Mouse (Mus musculus) liver, postnatal 0 days (tissue): Measurements from ENCODE around the gene Tyw3. TPM values are rescaled to one million over a fixed set of nuclear protein-coding genes. Genes with fewer than 3 reads are reported as not detected.

Experiments
- ATAC-seq: fragments of 200-750 bp; cut with Nextera tagmentation; 2 replicates; pipeline ENCODE4 v1.8.0; 2017; ENCODE audit warnings: mild to moderate bottlenecking, moderate library complexity
- DNase-seq: peaks from one replicate; pipeline ENCODE4 v3.0.0-alpha.2; 2016
- H3K27ac ChIP-seq: fragments of 300-500 bp; sonication (generic); 2 replicates; pipeline ENCODE4 v1.5.1; 2014; ENCODE audit warnings: antibody characterized with exemption, moderate library complexity, mild to moderate bottlenecking, low read depth
- H3K27me3 ChIP-seq: fragments of 300-500 bp; sonication (generic); 2 replicates; pipeline ENCODE4 v1.6.1; 2014; ENCODE audit warnings: low read length, control low read depth, mixed read lengths; ENCODE audit not compliant: insufficient read depth
- H3K36me3 ChIP-seq: fragments of 300-500 bp; sonication (generic); replicated peaks from 2 replicates; pipeline ENCODE4 v1.6.1; 2014; ENCODE audit warnings: mild to moderate bottlenecking, control low read depth, low read length, moderate library complexity, mixed read lengths; ENCODE audit not compliant: insufficient read depth
- H3K4me1 ChIP-seq: fragments of 300-500 bp; sonication (generic); 2 replicates; pipeline ENCODE4 v1.6.1; 2014; ENCODE audit warnings: antibody characterized with exemption, mild to moderate bottlenecking, control low read depth; ENCODE audit not compliant: insufficient read depth
- H3K4me2 ChIP-seq: fragments of 300-500 bp; sonication (generic); 2 replicates; pipeline ENCODE4 v1.6.1; 2014; ENCODE audit warnings: low read depth, mild to moderate bottlenecking, low read length, moderate library complexity, mixed read lengths
- H3K4me3 ChIP-seq: fragments of 300-500 bp; sonication (generic); 2 replicates; pipeline ENCODE4 v1.5.1; 2014; ENCODE audit warnings: low read depth, low read length
- H3K9ac ChIP-seq: fragments of 300-500 bp; sonication (generic); replicated peaks from 2 replicates; pipeline ENCODE4 v1.6.1; 2014; ENCODE audit warnings: mild to moderate bottlenecking, moderate library complexity
- H3K9me3 ChIP-seq: fragments of 300-500 bp; sonication (generic); 2 replicates; pipeline ENCODE4 v1.6.1; 2016; ENCODE audit warnings: mild to moderate bottlenecking, control low read depth, low read length, mixed read lengths
- CTCF ChIP-seq: sonication (generic); IDR thresholded peaks from 2 replicates; pipeline ENCODE4 v1.5.1; 2016; ENCODE audit warnings: antibody characterized with exemption, low read depth
- EP300 ChIP-seq: IDR thresholded peaks from 2 replicates; pipeline ENCODE4 v1.6.1; 2016; ENCODE audit warnings: antibody characterized with exemption, low read depth, mild to moderate bottlenecking
- WGBS: fragments of 180-500 bp; shearing (Covaris S2); extraction: QIAGEN DNeasy Blood & Tissue Kit; methylation state at CpG from one replicate; pipeline ENCODE4 v1.1.7; 2014; ENCODE audit not compliant: insufficient replicate concordance; 5-methylcytosine and 5-hydroxymethylcytosine counted together
- polyA plus RNA-seq: library from polyadenylated mRNA; unstranded; fragments of >200 nt; fragmentation: Nextera tagmentation; extraction: Ambion mirVana; gene quantifications from 2 replicates; pipeline ENCODE4 v1.2.1, GENCODE M21; 2015

The Tyw3 gene
- polyA plus RNA-seq, 1 experiment from 2014 or later: 2.5 TPM

- DNase-seq: no peak
- no peak for TF ChIP-seq EP300
- no peak for TF ChIP-seq CTCF
- 90% methylated on average over 8 of the region's 8 CpGs for WGBS
- Histone ChIP-seq H3K27ac (no peak overlapping the region), H3K4me1 (no peaks in the 10 kb centered on the region), H3K9ac (no peak overlapping the region), H3K9me3 (no peaks in the 10 kb centered on the region), H3K36me3 (peaks cover 3% of the 10 kb centered on the region; the same call in 1 of the 2 replicates), H3K4me3 (no peak overlapping the region), H3K4me2 (no peak overlapping the region), H3K27me3 (no peaks in the 10 kb centered on the region)
- ATAC-seq: no peak
Measured at GRCm38 (mm10) chr3:154614771-154615170, 17.9 kb upstream of the Tyw3 start.

GRCm38 (mm10) chr3:154611888-154612287 lies 15.0 kb upstream of the Tyw3 start:
- 0 out of 2 replicates have a peak, but pooled peaks have one; percentile 25 for ATAC-seq
- no peak overlapping the region for H3K27ac ChIP-seq
- WGBS: 81% methylated on average over 3 of the region's 3 CpGs
- no peak for TF ChIP-seq EP300
- no peak for TF ChIP-seq CTCF
- H3K27me3 ChIP-seq: no peaks in the 10 kb centered on the region
- H3K9ac ChIP-seq: no peak overlapping the region
- no peaks in the 10 kb centered on the region for H3K4me1 ChIP-seq
- H3K4me3 ChIP-seq: no peak overlapping the region
- H3K4me2 ChIP-seq: no peak overlapping the region
- no peaks in the 10 kb centered on the region for H3K9me3 ChIP-seq
- peaks cover 3% of the 10 kb centered on the region; the same call in 1 of the 2 replicates for H3K36me3 ChIP-seq
- peak; percentile 22 for DNase-seq

GRCm38 (mm10) chr3:154607896-154608295 lies 11.0 kb upstream of the Tyw3 start:
- Histone ChIP-seq H3K27ac (no peak overlapping the region), H3K9ac (no peak overlapping the region), H3K4me1 (no peaks in the 10 kb centered on the region), H3K4me2 (no peak overlapping the region), H3K27me3 (no peaks in the 10 kb centered on the region), H3K4me3 (no peak overlapping the region), H3K36me3 (peaks cover 6% of the 10 kb centered on the region), H3K9me3 (no peaks in the 10 kb centered on the region)
- no peak for DNase-seq
- no peak for ATAC-seq
- no peak for TF ChIP-seq EP300
- TF ChIP-seq CTCF: no peak
- WGBS: 65% methylated on average over 1 of the region's 1 CpGs

- H3K27ac ChIP-seq: no peak overlapping the region
- WGBS: 73% methylated on average over 5 of the region's 5 CpGs
- H3K4me1 ChIP-seq: no peaks in the 10 kb centered on the region
- DNase-seq: no peak
- no peak for ATAC-seq
- peaks cover 6% of the 10 kb centered on the region for H3K36me3 ChIP-seq
- H3K4me3 ChIP-seq: no peak overlapping the region
- no peaks in the 10 kb centered on the region for H3K9me3 ChIP-seq
- H3K4me2 ChIP-seq: no peak overlapping the region
- no peaks in the 10 kb centered on the region for H3K27me3 ChIP-seq
- no peak overlapping the region for H3K9ac ChIP-seq
- no peak for TF ChIP-seq EP300
- no peak for TF ChIP-seq CTCF
Measured at GRCm38 (mm10) chr3:154604871-154605270, 8.0 kb upstream of the Tyw3 start.

DNA sequence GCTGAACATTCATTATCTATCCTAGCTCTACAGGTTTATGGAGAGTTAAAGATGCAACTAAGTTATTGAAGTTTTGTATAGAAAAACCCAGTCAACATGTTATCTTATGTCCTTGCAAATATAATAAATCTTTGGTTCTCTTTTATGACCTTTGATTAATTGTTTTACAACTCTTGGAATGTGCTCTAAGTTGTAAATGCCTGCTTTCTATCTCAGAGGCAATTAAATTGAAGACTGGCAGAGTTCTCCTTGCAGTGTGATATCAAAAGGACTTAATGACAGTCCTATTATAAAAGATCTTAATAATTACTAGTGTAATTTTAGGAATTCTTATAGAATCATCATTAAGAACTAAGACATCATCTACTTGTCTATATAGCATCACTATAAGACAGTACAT lies 5.2 kb upstream of the Tyw3 start:
- no peak for TF ChIP-seq CTCF
- TF ChIP-seq EP300: no peak
- DNase-seq: no peak
- H3K9ac ChIP-seq: no peak overlapping the region
- H3K36me3 ChIP-seq: peaks cover 3% of the 10 kb centered on the region; the same call in 1 of the 2 replicates
- no peak for ATAC-seq
- H3K27me3 ChIP-seq: no peaks in the 10 kb centered on the region
- no peak overlapping the region for H3K4me3 ChIP-seq
- no peak overlapping the region for H3K4me2 ChIP-seq
- H3K9me3 ChIP-seq: no peaks in the 10 kb centered on the region
- H3K4me1 ChIP-seq: peaks cover 5% of the 10 kb centered on the region
- no peak overlapping the region for H3K27ac ChIP-seq

- peaks cover 4% of the 10 kb centered on the region; the same call in 1 of the 2 replicates for H3K36me3 ChIP-seq
- peak; percentile 51 for ATAC-seq
- H3K9me3 ChIP-seq: no peaks in the 10 kb centered on the region
- WGBS: 39% methylated on average over 7 of the region's 7 CpGs
- H3K4me2 ChIP-seq: peak overlapping the region; percentile 70
- peak overlapping the region; percentile 83 for H3K9ac ChIP-seq
- H3K27ac ChIP-seq: peak overlapping the region; percentile 89
- DNase-seq: peak; percentile 42
- TF ChIP-seq CTCF: no peak
- TF ChIP-seq EP300: no peak
- no peaks in the 10 kb centered on the region for H3K27me3 ChIP-seq
- peaks cover 9% of the 10 kb centered on the region for H3K4me1 ChIP-seq
- peak overlapping the region; percentile 89 for H3K4me3 ChIP-seq
Measured at GRCm38 (mm10) chr3:154597561-154597960, 657 bp upstream of the Tyw3 start.

DNA sequence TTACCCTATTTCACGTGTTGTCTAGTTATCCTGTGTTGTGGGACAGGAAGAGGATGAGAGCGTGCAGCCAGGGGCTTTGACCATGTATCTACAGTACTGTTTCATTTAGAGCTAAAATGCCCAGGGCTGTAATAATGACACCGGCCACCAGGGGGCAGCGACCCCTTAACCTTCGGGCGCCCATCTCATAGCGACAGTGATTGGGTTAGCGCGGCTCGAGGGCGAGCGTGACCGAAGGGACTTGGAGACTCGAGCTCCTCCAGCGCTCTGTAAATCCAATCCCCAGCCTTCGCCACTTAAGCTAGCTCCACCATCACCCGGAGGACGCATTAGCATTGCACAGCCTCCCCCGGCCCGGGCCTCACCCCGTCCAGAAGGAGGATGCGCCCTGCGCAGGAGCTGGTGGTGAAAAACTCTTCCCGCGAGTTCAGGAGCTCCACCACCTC lies 393 bp downstream of the Tyw3 start, which contains the start of gene Cryz:
Cryz (plus strand) TSS at position 224 of the 446 bp plus-strand sequence.
- peak; percentile 91 for DNase-seq
- peak; percentile 89 for ATAC-seq
- Histone ChIP-seq H3K4me3 (peak within 1 kb of the TSS; percentile 89), H3K4me2 (peak within 1 kb of the TSS; percentile 70), H3K27me3 (no peaks in the 10 kb centered on the region), H3K4me1 (peaks cover 9% of the 10 kb centered on the region), H3K36me3 (peaks cover 6% of the 10 kb centered on the region; the same call in 1 of the 2 replicates), H3K9me3 (no peaks in the 10 kb centered on the region), H3K9ac (peak within 1 kb of the TSS; percentile 83), H3K27ac (peak within 1 kb of the TSS; percentile 89)
- under 1% methylated on average over 25 of the region's 25 CpGs for WGBS
- TF ChIP-seq EP300 (no peak), CTCF (peak; percentile 93)
